Mouse (Mus musculus) midbrain, embryonic 16.5 days (tissue): ENCODE measurements around the gene Sorcs1. TPM values are rescaled to one million over a fixed set of nuclear protein-coding genes. Genes with fewer than 3 reads are reported as not detected.

ENCODE experiments used
- ATAC-seq: fragments of 200-750 bp; cut with Nextera tagmentation; 2 replicates; pipeline ENCODE4 v1.8.0; 2017; ENCODE audit warnings: moderate TSS enrichment
- H3K27ac ChIP-seq: fragments of 300-500 bp; sonication (generic); 2 replicates; pipeline ENCODE4 v1.5.1; 2014; ENCODE audit warnings: mild to moderate bottlenecking, low read length, mixed read lengths
- H3K27me3 ChIP-seq: fragments of 300-500 bp; sonication (generic); 2 replicates; pipeline ENCODE4 v1.6.1; 2014; ENCODE audit warnings: low read depth, low read length, mixed read lengths; ENCODE audit not compliant: control insufficient read depth, insufficient read depth
- H3K36me3 ChIP-seq: fragments of 300-500 bp; sonication (generic); 2 replicates; pipeline ENCODE4 v1.6.1; 2014; ENCODE audit warnings: mild to moderate bottlenecking, low read length, moderate library complexity, mixed read lengths; ENCODE audit not compliant: control insufficient read depth, insufficient read depth
- H3K4me1 ChIP-seq: fragments of 300-500 bp; sonication (generic); 2 replicates; pipeline ENCODE4 v1.6.1; 2014; ENCODE audit warnings: mild to moderate bottlenecking, low read length, mixed read lengths; ENCODE audit not compliant: control insufficient read depth, insufficient read depth
- H3K4me2 ChIP-seq: fragments of 300-500 bp; sonication (generic); 2 replicates; pipeline ENCODE4 v1.6.1; 2014; ENCODE audit warnings: mild to moderate bottlenecking, low read length, mixed read lengths
- H3K4me3 ChIP-seq: fragments of 300-500 bp; sonication (generic); 2 replicates; pipeline ENCODE4 v1.5.1; 2014; ENCODE audit warnings: low read depth, mild to moderate bottlenecking, low read length, moderate library complexity, mixed read lengths
- H3K9ac ChIP-seq: fragments of 300-500 bp; sonication (generic); 2 replicates; pipeline ENCODE4 v1.6.1; 2014; ENCODE audit warnings: low read depth, low read length, mixed read lengths
- H3K9me3 ChIP-seq: fragments of 300-500 bp; sonication (generic); replicated peaks from 2 replicates; pipeline ENCODE4 v1.6.1; 2014; ENCODE audit warnings: mild to moderate bottlenecking, low read length, mixed read lengths; ENCODE audit not compliant: control insufficient read depth, poor library complexity, severe bottlenecking
- WGBS: fragments of 180-500 bp; shearing (Covaris S2); extraction: QIAGEN DNeasy Blood & Tissue Kit; methylation state at CpG from one replicate; pipeline ENCODE4 v1.1.7; 2014; 5-methylcytosine and 5-hydroxymethylcytosine counted together
- polyA plus RNA-seq: library from polyadenylated mRNA; unstranded; fragments of >200 nt; fragmentation: Nextera tagmentation; extraction: Ambion mirVana; gene quantifications from 2 replicates; pipeline ENCODE4 v1.2.1, GENCODE M21; 2015

Gene Sorcs1
- polyA plus RNA-seq, 1 experiment from 2014 or later, result 17.8 TPM

- no peaks in the 10 kb centered on the region for H3K9me3 ChIP-seq
- H3K4me1 ChIP-seq, result peaks cover 9% of the 10 kb centered on the region; the same call in 1 of the 2 replicates
- no peaks in the 10 kb centered on the region for H3K36me3 ChIP-seq
- 79% methylated on average over 1 of the region's 1 CpGs for WGBS
- no peaks in the 10 kb centered on the region for H3K27me3 ChIP-seq
- ATAC-seq, result no peak
- no peak overlapping the region for H3K27ac ChIP-seq
- no peak overlapping the region for H3K4me2 ChIP-seq
- no peak overlapping the region for H3K4me3 ChIP-seq
- no peak overlapping the region for H3K9ac ChIP-seq
Measured at GRCm38 (mm10) chr19:50422928-50423327, 255.5 kb downstream of the Sorcs1 start.

- Histone ChIP-seq H3K27ac (peak overlapping the region; percentile 22; the same call in 1 of the 2 replicates), H3K4me2 (no peak overlapping the region), H3K4me1 (peaks cover 7% of the 10 kb centered on the region; the same call in 1 of the 2 replicates), H3K9me3 (no peaks in the 10 kb centered on the region), H3K36me3 (no peaks in the 10 kb centered on the region), H3K9ac (peak overlapping the region; percentile 11; the same call in 1 of the 2 replicates), H3K4me3 (no peak overlapping the region), H3K27me3 (no peaks in the 10 kb centered on the region)
- 42% methylated on average over 14 of the region's 14 CpGs for WGBS
- ATAC-seq, result no peak
Measured at GRCm38 (mm10) chr19:50418962-50419720, 259.3 kb downstream of the Sorcs1 start.

GRCm38 (mm10) chr19:50410561-50410960 lies 267.9 kb downstream of the Sorcs1 start:
- Histone ChIP-seq H3K4me3 (no peak overlapping the region), H3K9me3 (no peaks in the 10 kb centered on the region), H3K36me3 (no peaks in the 10 kb centered on the region), H3K27me3 (no peaks in the 10 kb centered on the region), H3K27ac (no peak overlapping the region), H3K4me2 (no peak overlapping the region), H3K4me1 (no peaks in the 10 kb centered on the region), H3K9ac (no peak overlapping the region)
- no peak for ATAC-seq
- WGBS, result 86% methylated on average over 3 of the region's 3 CpGs

- Histone ChIP-seq H3K9me3 (no peaks in the 10 kb centered on the region), H3K4me1 (no peaks in the 10 kb centered on the region), H3K27me3 (no peaks in the 10 kb centered on the region), H3K4me2 (no peak overlapping the region), H3K36me3 (no peaks in the 10 kb centered on the region), H3K9ac (no peak overlapping the region), H3K4me3 (no peak overlapping the region), H3K27ac (no peak overlapping the region)
- WGBS, result 93% methylated on average over 2 of the region's 2 CpGs
- ATAC-seq, result no peak
Measured at GRCm38 (mm10) chr19:50398341-50398740, 280.1 kb downstream of the Sorcs1 start.

- WGBS, result 87% methylated on average over 6 of the region's 6 CpGs
- Histone ChIP-seq H3K4me2 (no peak overlapping the region), H3K9ac (no peak overlapping the region), H3K27me3 (no peaks in the 10 kb centered on the region), H3K36me3 (no peaks in the 10 kb centered on the region), H3K4me3 (no peak overlapping the region), H3K9me3 (no peaks in the 10 kb centered on the region), H3K27ac (no peak overlapping the region), H3K4me1 (no peaks in the 10 kb centered on the region)
- ATAC-seq, result no peak
Measured at GRCm38 (mm10) chr19:50395731-50396130, 282.7 kb downstream of the Sorcs1 start.

GRCm38 (mm10) chr19:50394101-50394500 lies 284.3 kb downstream of the Sorcs1 start:
- ATAC-seq, result no peak
- H3K36me3 ChIP-seq, result no peaks in the 10 kb centered on the region
- H3K27me3 ChIP-seq, result no peaks in the 10 kb centered on the region
- no peak overlapping the region for H3K9ac ChIP-seq
- H3K4me3 ChIP-seq, result no peak overlapping the region
- peaks cover 3% of the 10 kb centered on the region for H3K4me1 ChIP-seq
- H3K27ac ChIP-seq, result no peak overlapping the region
- H3K4me2 ChIP-seq, result no peak overlapping the region
- H3K9me3 ChIP-seq, result no peaks in the 10 kb centered on the region
- WGBS, result 76% methylated on average over 5 of the region's 5 CpGs

- H3K4me2 ChIP-seq, result no peak overlapping the region
- H3K27me3 ChIP-seq, result no peaks in the 10 kb centered on the region
- peaks cover 4% of the 10 kb centered on the region for H3K9me3 ChIP-seq
- no peak overlapping the region for H3K4me3 ChIP-seq
- 63% methylated on average over 9 of the region's 9 CpGs for WGBS
- H3K36me3 ChIP-seq, result no peaks in the 10 kb centered on the region
- H3K9ac ChIP-seq, result no peak overlapping the region
- ATAC-seq, result no peak
- H3K4me1 ChIP-seq, result peaks cover 3% of the 10 kb centered on the region
- H3K27ac ChIP-seq, result peak overlapping the region; percentile 7; the same call in 1 of the 2 replicates
Measured at GRCm38 (mm10) chr19:50389925-50390552, 288.4 kb downstream of the Sorcs1 start.

GRCm38 (mm10) chr19:50378901-50379300 lies 299.5 kb downstream of the Sorcs1 start:
- Histone ChIP-seq H3K9me3 (no peaks in the 10 kb centered on the region), H3K27ac (no peak overlapping the region), H3K27me3 (no peaks in the 10 kb centered on the region), H3K36me3 (no peaks in the 10 kb centered on the region), H3K9ac (no peak overlapping the region), H3K4me1 (peaks cover 6% of the 10 kb centered on the region; the same call in 1 of the 2 replicates), H3K4me2 (no peak overlapping the region), H3K4me3 (no peak overlapping the region)
- 61% methylated on average over 5 of the region's 5 CpGs for WGBS
- ATAC-seq, result no peak

- Histone ChIP-seq H3K4me2 (peak overlapping the region; percentile 17; the same call in 1 of the 2 replicates), H3K27me3 (no peaks in the 10 kb centered on the region), H3K36me3 (no peaks in the 10 kb centered on the region), H3K9me3 (no peaks in the 10 kb centered on the region), H3K4me3 (no peak overlapping the region), H3K9ac (no peak overlapping the region), H3K4me1 (peaks cover 6% of the 10 kb centered on the region; the same call in 1 of the 2 replicates), H3K27ac (no peak overlapping the region)
- 43% methylated on average over 10 of the region's 10 CpGs for WGBS
- no peak for ATAC-seq
Measured at GRCm38 (mm10) chr19:50374751-50375150, 303.7 kb downstream of the Sorcs1 start.
